Mouse (Mus musculus) small intestine, adult 2 months (tissue): ENCODE data around the gene Tob2.

Experiments used
- CTCF ChIP-seq: fragments of 200-500 bp; IDR thresholded peaks from 2 replicates; pipeline ENCODE4 v1.5.1; 2012; ENCODE audit warnings: low read depth, mild to moderate bottlenecking, control low read depth, inconsistent platforms, low read length, moderate library complexity, mixed read lengths; ENCODE audit not compliant: insufficient replicate concordance, insufficient read length; ENCODE audit errors: extremely low read depth
- POLR2A ChIP-seq: fragments of 200-500 bp; IDR thresholded peaks from 2 replicates; pipeline ENCODE4 v1.6.1; 2012; ENCODE audit warnings: low read depth, mild to moderate bottlenecking, control low read depth, inconsistent platforms, low read length, moderate library complexity

GRCm38 (mm10) chr15:81849104-81849503 is 9.5 kb downstream of the Tob2 start:
- TF ChIP-seq CTCF (no peak), POLR2A (no peak)
